Mouse (Mus musculus): Measurements from ENCODE around the gene Tmprss15. TPM values are rescaled to one million over a fixed set of nuclear protein-coding genes. Genes with fewer than 3 reads are reported as not detected.
A peak's percentile ranks its signal among the peaks of the same experiment; 100 is the strongest.

The Tmprss15 gene
- polyA plus RNA-seq, 1 experiment from 2014 or later: not detected

- 55% methylated on average over 2 of the region's 2 CpGs for WGBS
- H3K9me3 ChIP-seq (ENCODE audit: control insufficient read depth, low read length): no peaks in the 10 kb centered on the region
- H3K9ac ChIP-seq (ENCODE audit: low read length): no peak overlapping the region
- no peaks in the 10 kb centered on the region for H3K36me3 ChIP-seq (ENCODE audit: control insufficient read depth, insufficient read depth, low read length)
- no peak overlapping the region for H3K4me2 ChIP-seq (ENCODE audit: low read length)
- H3K27ac ChIP-seq (ENCODE audit: low read depth): no peak overlapping the region
- H3K4me3 ChIP-seq (ENCODE audit: low read depth, low read length): no peak overlapping the region
- ATAC-seq (replicated peaks; ENCODE audit: low FRiP score, low TSS enrichment, low read depth) (no peak), DNase-seq (ENCODE audit: low spot score) (no peak)
- H3K27me3 ChIP-seq (replicated peaks; ENCODE audit: control insufficient read depth, insufficient read depth, low read length): no peaks in the 10 kb centered on the region
- H3K4me1 ChIP-seq (replicated peaks; ENCODE audit: control insufficient read depth, insufficient read depth, low read length): no peaks in the 10 kb centered on the region
Observed at GRCm38 (mm10) chr16:79032593-79032992, 58.3 kb downstream of the Tmprss15 start.

GRCm38 (mm10) chr16:79002812-79003211 lies 88.1 kb downstream of the Tmprss15 start:
- Histone ChIP-seq H3K27ac (ENCODE audit: low read depth) (no peak overlapping the region), H3K9ac (ENCODE audit: low read length) (no peak overlapping the region), H3K36me3 (ENCODE audit: control insufficient read depth, insufficient read depth, low read length) (no peaks in the 10 kb centered on the region), H3K4me3 (ENCODE audit: low read depth, low read length) (no peak overlapping the region), H3K4me2 (ENCODE audit: low read length) (no peak overlapping the region), H3K4me1 (replicated peaks; ENCODE audit: control insufficient read depth, insufficient read depth, low read length) (no peaks in the 10 kb centered on the region), H3K9me3 (ENCODE audit: control insufficient read depth, low read length) (no peaks in the 10 kb centered on the region), H3K27me3 (replicated peaks; ENCODE audit: control insufficient read depth, insufficient read depth, low read length) (no peaks in the 10 kb centered on the region)
- ATAC-seq (replicated peaks; ENCODE audit: low FRiP score, low TSS enrichment, low read depth) (no peak), DNase-seq (ENCODE audit: low spot score) (no peak)
- 66% methylated on average over 2 of the region's 2 CpGs for WGBS

- Histone ChIP-seq H3K4me3 (ENCODE audit: low read depth, low read length) (no peak overlapping the region), H3K27me3 (replicated peaks; ENCODE audit: control insufficient read depth, insufficient read depth, low read length) (no peaks in the 10 kb centered on the region), H3K4me1 (replicated peaks; ENCODE audit: control insufficient read depth, insufficient read depth, low read length) (no peaks in the 10 kb centered on the region), H3K9me3 (ENCODE audit: control insufficient read depth, low read length) (no peaks in the 10 kb centered on the region), H3K27ac (ENCODE audit: low read depth) (no peak overlapping the region), H3K36me3 (ENCODE audit: control insufficient read depth, insufficient read depth, low read length) (no peaks in the 10 kb centered on the region), H3K4me2 (ENCODE audit: low read length) (no peak overlapping the region), H3K9ac (ENCODE audit: low read length) (no peak overlapping the region)
- DNase-seq (ENCODE audit: low spot score): no peak
- no peak for ATAC-seq (replicated peaks; ENCODE audit: low FRiP score, low TSS enrichment, low read depth)
- WGBS: 83% methylated on average over 9 of the region's 9 CpGs
Observed at GRCm38 (mm10) chr16:79001679-79002078, 89.2 kb downstream of the Tmprss15 start.

GRCm38 (mm10) chr16:78976384-78976783 lies 114.5 kb downstream of the Tmprss15 start:
- H3K4me3 ChIP-seq (ENCODE audit: low read depth, low read length): no peak overlapping the region
- WGBS: 75% methylated on average over 8 of the region's 8 CpGs
- no peaks in the 10 kb centered on the region for H3K36me3 ChIP-seq (ENCODE audit: control insufficient read depth, insufficient read depth, low read length)
- no peak for DNase-seq (ENCODE audit: low spot score)
- H3K27me3 ChIP-seq (replicated peaks; ENCODE audit: control insufficient read depth, insufficient read depth, low read length): no peaks in the 10 kb centered on the region
- no peak for ATAC-seq (replicated peaks; ENCODE audit: low FRiP score, low TSS enrichment, low read depth)
- H3K9ac ChIP-seq (ENCODE audit: low read length): no peak overlapping the region
- no peaks in the 10 kb centered on the region for H3K4me1 ChIP-seq (replicated peaks; ENCODE audit: control insufficient read depth, insufficient read depth, low read length)
- no peak overlapping the region for H3K27ac ChIP-seq (ENCODE audit: low read depth)
- no peak overlapping the region for H3K4me2 ChIP-seq (ENCODE audit: low read length)
- H3K9me3 ChIP-seq (ENCODE audit: control insufficient read depth, low read length): no peaks in the 10 kb centered on the region

GRCm38 (mm10) chr16:78974099-78974498 lies 116.8 kb downstream of the Tmprss15 start:
- H3K9ac ChIP-seq (ENCODE audit: low read length): no peak overlapping the region
- DNase-seq (ENCODE audit: low spot score) (peak; percentile 57), ATAC-seq (replicated peaks; ENCODE audit: low FRiP score, low TSS enrichment, low read depth) (peak; percentile 89)
- H3K36me3 ChIP-seq (ENCODE audit: control insufficient read depth, insufficient read depth, low read length): no peaks in the 10 kb centered on the region
- H3K27ac ChIP-seq (ENCODE audit: low read depth): no peak overlapping the region
- H3K4me1 ChIP-seq (replicated peaks; ENCODE audit: control insufficient read depth, insufficient read depth, low read length): no peaks in the 10 kb centered on the region
- 78% methylated on average over 13 of the region's 13 CpGs for WGBS
- no peak overlapping the region for H3K4me3 ChIP-seq (ENCODE audit: low read depth, low read length)
- H3K4me2 ChIP-seq (ENCODE audit: low read length): no peak overlapping the region
- H3K9me3 ChIP-seq (ENCODE audit: control insufficient read depth, low read length): no peaks in the 10 kb centered on the region
- no peaks in the 10 kb centered on the region for H3K27me3 ChIP-seq (replicated peaks; ENCODE audit: control insufficient read depth, insufficient read depth, low read length)

- ATAC-seq (replicated peaks; ENCODE audit: low FRiP score, low TSS enrichment, low read depth) (no peak), DNase-seq (ENCODE audit: low spot score) (no peak)
- H3K4me2 ChIP-seq (ENCODE audit: low read length): no peak overlapping the region
- H3K9me3 ChIP-seq (ENCODE audit: control insufficient read depth, low read length): no peaks in the 10 kb centered on the region
- 31% methylated on average over 13 of the region's 13 CpGs for WGBS
- H3K36me3 ChIP-seq (ENCODE audit: control insufficient read depth, insufficient read depth, low read length): no peaks in the 10 kb centered on the region
- H3K4me3 ChIP-seq (ENCODE audit: low read depth, low read length): no peak overlapping the region
- H3K27me3 ChIP-seq (replicated peaks; ENCODE audit: control insufficient read depth, insufficient read depth, low read length): no peaks in the 10 kb centered on the region
- no peaks in the 10 kb centered on the region for H3K4me1 ChIP-seq (replicated peaks; ENCODE audit: control insufficient read depth, insufficient read depth, low read length)
- no peak overlapping the region for H3K9ac ChIP-seq (ENCODE audit: low read length)
- H3K27ac ChIP-seq (ENCODE audit: low read depth): no peak overlapping the region
Observed at GRCm38 (mm10) chr16:78969091-78969731, 121.7 kb downstream of the Tmprss15 start.

- ATAC-seq (replicated peaks; ENCODE audit: low FRiP score, low TSS enrichment, low read depth): no peak
- no peak overlapping the region for H3K4me3 ChIP-seq (ENCODE audit: low read depth, low read length)
- WGBS: 70% methylated on average over 2 of the region's 2 CpGs
Observed at GRCm38 (mm10) chr16:78957434-78957833, 133.5 kb downstream of the Tmprss15 start.

GRCm38 (mm10) chr16:78950359-78950758 lies 140.5 kb downstream of the Tmprss15 start:
- H3K9ac ChIP-seq (ENCODE audit: low read length): no peak overlapping the region
- 81% methylated on average over 4 of the region's 4 CpGs for WGBS

More at GRCm38 (mm10) chr16:78957434-78957833, 133.5 kb downstream of the Tmprss15 start:
- Histone ChIP-seq H3K9me3 (ENCODE audit: control insufficient read depth, low read length) (no peaks in the 10 kb centered on the region), H3K27ac (ENCODE audit: low read depth) (no peak overlapping the region), H3K4me1 (replicated peaks; ENCODE audit: control insufficient read depth, insufficient read depth, low read length) (no peaks in the 10 kb centered on the region), H3K36me3 (ENCODE audit: control insufficient read depth, insufficient read depth, low read length) (no peaks in the 10 kb centered on the region), H3K4me2 (ENCODE audit: low read length) (no peak overlapping the region), H3K9ac (ENCODE audit: low read length) (no peak overlapping the region), H3K27me3 (replicated peaks; ENCODE audit: control insufficient read depth, insufficient read depth, low read length) (no peaks in the 10 kb centered on the region)
- DNase-seq (ENCODE audit: low spot score): no peak

GRCm38 (mm10) chr16:78937755-78938154 lies 153.1 kb downstream of the Tmprss15 start:
- Histone ChIP-seq H3K27ac (ENCODE audit: low read depth) (no peak overlapping the region), H3K4me1 (replicated peaks; ENCODE audit: control insufficient read depth, insufficient read depth, low read length) (no peaks in the 10 kb centered on the region), H3K9ac (ENCODE audit: low read length) (no peak overlapping the region), H3K27me3 (replicated peaks; ENCODE audit: control insufficient read depth, insufficient read depth, low read length) (no peaks in the 10 kb centered on the region), H3K4me3 (ENCODE audit: low read depth, low read length) (no peak overlapping the region), H3K4me2 (ENCODE audit: low read length) (no peak overlapping the region), H3K36me3 (ENCODE audit: control insufficient read depth, insufficient read depth, low read length) (no peaks in the 10 kb centered on the region), H3K9me3 (ENCODE audit: control insufficient read depth, low read length) (no peaks in the 10 kb centered on the region)
- ATAC-seq (replicated peaks; ENCODE audit: low FRiP score, low TSS enrichment, low read depth) (no peak), DNase-seq (ENCODE audit: low spot score) (no peak)
- 63% methylated on average over 8 of the region's 8 CpGs for WGBS

More at GRCm38 (mm10) chr16:78950359-78950758, 140.5 kb downstream of the Tmprss15 start:
- Histone ChIP-seq H3K4me3 (ENCODE audit: low read depth, low read length) (no peak overlapping the region), H3K4me1 (replicated peaks; ENCODE audit: control insufficient read depth, insufficient read depth, low read length) (no peaks in the 10 kb centered on the region), H3K27ac (ENCODE audit: low read depth) (no peak overlapping the region), H3K4me2 (ENCODE audit: low read length) (no peak overlapping the region), H3K9me3 (ENCODE audit: control insufficient read depth, low read length) (no peaks in the 10 kb centered on the region), H3K36me3 (ENCODE audit: control insufficient read depth, insufficient read depth, low read length) (no peaks in the 10 kb centered on the region), H3K27me3 (replicated peaks; ENCODE audit: control insufficient read depth, insufficient read depth, low read length) (no peaks in the 10 kb centered on the region)
- ATAC-seq (replicated peaks; ENCODE audit: low FRiP score, low TSS enrichment, low read depth) (no peak), DNase-seq (ENCODE audit: low spot score) (no peak)

Data from intestine, embryonic 14.5 days (tissue).